Mouse (Mus musculus): ENCODE data around the gene Ldlrad3. TPM values are rescaled to one million over a fixed set of nuclear protein-coding genes. Genes with fewer than 3 reads are reported as not detected.

The Ldlrad3 gene
- polyA plus RNA-seq, 1 experiment from 2014 or later: 20.4 TPM

GRCm38 (mm10) chr2:102009766-102010265 is 176.4 kb downstream of the Ldlrad3 start:
- Histone ChIP-seq H3K36me3 (ENCODE audit: insufficient read depth, low read length) (no peaks in the 10 kb centered on the region), H3K4me1 (replicated peaks; ENCODE audit: insufficient read depth, low read length) (peaks cover 28% of the 10 kb centered on the region), H3K9me3 (replicated peaks; ENCODE audit: low read length) (no peaks in the 10 kb centered on the region), H3K4me2 (ENCODE audit: low read length) (no peak overlapping the region), H3K27ac (no peak overlapping the region), H3K27me3 (ENCODE audit: insufficient read depth, low read length) (no peaks in the 10 kb centered on the region), H3K9ac (ENCODE audit: low read depth, low read length) (no peak overlapping the region), H3K4me3 (replicated peaks; ENCODE audit: low read depth, low read length) (no peak overlapping the region)
- DNase-seq (ENCODE audit: low spot score) (no peak), ATAC-seq (replicated peaks; ENCODE audit: low FRiP score, low read depth) (no peak)
- WGBS: 81% methylated on average over 6 of the region's 6 CpGs
- TF ChIP-seq CTCF (IDR thresholded peaks at IDR 0.05; ENCODE audit: low read depth): no peak

- no peaks in the 10 kb centered on the region for H3K27me3 ChIP-seq (ENCODE audit: insufficient read depth, low read length)
- WGBS: 42% methylated on average over 4 of the region's 4 CpGs
- no peaks in the 10 kb centered on the region for H3K36me3 ChIP-seq (ENCODE audit: insufficient read depth, low read length)
- peaks cover 53% of the 10 kb centered on the region for H3K4me1 ChIP-seq (replicated peaks; ENCODE audit: insufficient read depth, low read length)
- H3K4me2 ChIP-seq (ENCODE audit: low read length): no peak overlapping the region
- no peak overlapping the region for H3K27ac ChIP-seq
- no peaks in the 10 kb centered on the region for H3K9me3 ChIP-seq (replicated peaks; ENCODE audit: low read length)
- 0 out of 2 replicates have a peak, but pooled peaks have one; percentile 17 for ATAC-seq (replicated peaks; ENCODE audit: low FRiP score, low read depth)
- no peak for TF ChIP-seq CTCF (IDR thresholded peaks at IDR 0.05; ENCODE audit: low read depth)
- no peak overlapping the region for H3K4me3 ChIP-seq (replicated peaks; ENCODE audit: low read depth, low read length)
- peak; percentile 61 for DNase-seq (ENCODE audit: low spot score)
- no peak overlapping the region for H3K9ac ChIP-seq (ENCODE audit: low read depth, low read length)
Measured at GRCm38 (mm10) chr2:102006143-102006542, 180.0 kb downstream of the Ldlrad3 start.

GRCm38 (mm10) chr2:102005377-102006007 is 180.7 kb downstream of the Ldlrad3 start:
- no peak overlapping the region for H3K27ac ChIP-seq
- no peak overlapping the region for H3K4me2 ChIP-seq (ENCODE audit: low read length)
- H3K36me3 ChIP-seq (ENCODE audit: insufficient read depth, low read length): no peaks in the 10 kb centered on the region
- H3K9ac ChIP-seq (ENCODE audit: low read depth, low read length): no peak overlapping the region
- DNase-seq (ENCODE audit: low spot score) (no peak), ATAC-seq (replicated peaks; ENCODE audit: low FRiP score, low read depth) (no peak)
- TF ChIP-seq CTCF (IDR thresholded peaks at IDR 0.05; ENCODE audit: low read depth): no peak
- H3K27me3 ChIP-seq (ENCODE audit: insufficient read depth, low read length): no peaks in the 10 kb centered on the region
- H3K4me1 ChIP-seq (replicated peaks; ENCODE audit: insufficient read depth, low read length): peaks cover 47% of the 10 kb centered on the region
- WGBS: 55% methylated on average over 8 of the region's 8 CpGs
- H3K9me3 ChIP-seq (replicated peaks; ENCODE audit: low read length): no peaks in the 10 kb centered on the region
- H3K4me3 ChIP-seq (replicated peaks; ENCODE audit: low read depth, low read length): no peak overlapping the region

- 33% methylated on average over 7 of the region's 7 CpGs for WGBS
- Histone ChIP-seq H3K27me3 (ENCODE audit: insufficient read depth, low read length) (no peaks in the 10 kb centered on the region), H3K36me3 (ENCODE audit: insufficient read depth, low read length) (no peaks in the 10 kb centered on the region), H3K4me2 (ENCODE audit: low read length) (no peak overlapping the region), H3K4me1 (replicated peaks; ENCODE audit: insufficient read depth, low read length) (peaks cover 54% of the 10 kb centered on the region), H3K4me3 (replicated peaks; ENCODE audit: low read depth, low read length) (no peak overlapping the region), H3K9ac (ENCODE audit: low read depth, low read length) (no peak overlapping the region), H3K9me3 (replicated peaks; ENCODE audit: low read length) (no peaks in the 10 kb centered on the region), H3K27ac (0 out of 2 replicates have a peak overlapping the region, but pooled peaks have one; percentile 55)
- DNase-seq (ENCODE audit: low spot score) (no peak), ATAC-seq (replicated peaks; ENCODE audit: low FRiP score, low read depth) (no peak)
- no peak for TF ChIP-seq CTCF (IDR thresholded peaks at IDR 0.05; ENCODE audit: low read depth)
Measured at GRCm38 (mm10) chr2:102003776-102004264, 182.4 kb downstream of the Ldlrad3 start.

- 8% methylated on average over 8 of the region's 8 CpGs for WGBS
- Histone ChIP-seq H3K4me1 (replicated peaks; ENCODE audit: insufficient read depth, low read length) (peaks cover 51% of the 10 kb centered on the region), H3K4me3 (replicated peaks; ENCODE audit: low read depth, low read length) (no peak overlapping the region), H3K9me3 (replicated peaks; ENCODE audit: low read length) (no peaks in the 10 kb centered on the region), H3K9ac (ENCODE audit: low read depth, low read length) (no peak overlapping the region), H3K27ac (peak overlapping the region; percentile 55), H3K4me2 (ENCODE audit: low read length) (peak overlapping the region; percentile 4; the same call in 1 of the 2 replicates), H3K36me3 (ENCODE audit: insufficient read depth, low read length) (no peaks in the 10 kb centered on the region), H3K27me3 (ENCODE audit: insufficient read depth, low read length) (no peaks in the 10 kb centered on the region)
- ATAC-seq (replicated peaks; ENCODE audit: low FRiP score, low read depth): 0 out of 2 replicates have a peak, but pooled peaks have one; percentile 27
- peak; percentile 78 for DNase-seq (ENCODE audit: low spot score)
- TF ChIP-seq CTCF (IDR thresholded peaks at IDR 0.05; ENCODE audit: low read depth): no peak
Measured at GRCm38 (mm10) chr2:102002974-102003775, 183.0 kb downstream of the Ldlrad3 start.

GRCm38 (mm10) chr2:102002408-102002973 is 183.7 kb downstream of the Ldlrad3 start:
- peak overlapping the region; percentile 4; the same call in 1 of the 2 replicates for H3K4me2 ChIP-seq (ENCODE audit: low read length)
- H3K36me3 ChIP-seq (ENCODE audit: insufficient read depth, low read length): no peaks in the 10 kb centered on the region
- H3K4me1 ChIP-seq (replicated peaks; ENCODE audit: insufficient read depth, low read length): peaks cover 50% of the 10 kb centered on the region
- H3K27me3 ChIP-seq (ENCODE audit: insufficient read depth, low read length): no peaks in the 10 kb centered on the region
- WGBS: 50% methylated on average over 12 of the region's 12 CpGs
- TF ChIP-seq CTCF (IDR thresholded peaks at IDR 0.05; ENCODE audit: low read depth): no peak
- H3K4me3 ChIP-seq (replicated peaks; ENCODE audit: low read depth, low read length): no peak overlapping the region
- no peaks in the 10 kb centered on the region for H3K9me3 ChIP-seq (replicated peaks; ENCODE audit: low read length)
- no peak for ATAC-seq (replicated peaks; ENCODE audit: low FRiP score, low read depth)
- no peak overlapping the region for H3K9ac ChIP-seq (ENCODE audit: low read depth, low read length)
- DNase-seq (ENCODE audit: low spot score): no peak
- peak overlapping the region; percentile 55 for H3K27ac ChIP-seq
